Mouse (Mus musculus) embryonic facial prominence, embryonic 10.5 days (tissue): ENCODE results near the gene Syne2. TPM values are rescaled to one million over a fixed set of nuclear protein-coding genes. Genes with fewer than 3 reads are reported as not detected.

Source experiments
- DNase-seq: peaks from one replicate; pipeline ENCODE4 v3.0.0-alpha.2; 2017; ENCODE audit warnings: low spot score
- H3K27ac ChIP-seq: fragments of 300-500 bp; sonication (generic); replicated peaks from 2 replicates; pipeline ENCODE4 v1.5.1; 2016; ENCODE audit warnings: mild to moderate bottlenecking
- H3K27me3 ChIP-seq: fragments of 300-500 bp; sonication (generic); replicated peaks from 2 replicates; pipeline ENCODE4 v1.6.1; 2016; ENCODE audit warnings: low read depth, mild to moderate bottlenecking; ENCODE audit not compliant: poor library complexity, severe bottlenecking
- H3K36me3 ChIP-seq: fragments of 300-500 bp; sonication (generic); replicated peaks from 2 replicates; pipeline ENCODE4 v1.6.1; 2016; ENCODE audit warnings: mild to moderate bottlenecking, moderate library complexity
- H3K4me1 ChIP-seq: fragments of 300-500 bp; sonication (generic); 2 replicates; pipeline ENCODE4 v1.6.1; 2016
- H3K4me3 ChIP-seq: fragments of 300-500 bp; sonication (generic); 2 replicates; pipeline ENCODE4 v1.5.1; 2016; ENCODE audit warnings: mild to moderate bottlenecking, moderate library complexity
- H3K9me3 ChIP-seq: fragments of 300-500 bp; sonication (generic); 2 replicates; pipeline ENCODE4 v1.6.1; 2016; ENCODE audit warnings: mild to moderate bottlenecking
- WGBS: fragments of 180-500 bp; shearing (Covaris S2); methylation state at CpG from one replicate; pipeline ENCODE4 v1.1.7; 2016; 5-methylcytosine and 5-hydroxymethylcytosine counted together
- polyA plus RNA-seq: library from polyadenylated mRNA; unstranded; fragments of >200 nt; fragmentation: Nextera tagmentation; extraction: Ambion mirVana; gene quantifications from 2 replicates; pipeline ENCODE4 v1.2.1, GENCODE M21; 2016

Syne2 gene
- polyA plus RNA-seq, 1 experiment from 2014 or later: 94.6 TPM

GRCm38 (mm10) chr12:76048672-76049071, 230.7 kb downstream of the Syne2 start:
- Histone ChIP-seq H3K27ac (no peak overlapping the region), H3K9me3 (no peaks in the 10 kb centered on the region), H3K27me3 (no peaks in the 10 kb centered on the region), H3K36me3 (peaks cover 90% of the 10 kb centered on the region), H3K4me1 (no peaks in the 10 kb centered on the region), H3K4me3 (no peak overlapping the region)
- no peak for DNase-seq
- 87% methylated on average over 8 of the region's 8 CpGs for WGBS

GRCm38 (mm10) chr12:76049343-76049742, 231.4 kb downstream of the Syne2 start:
- 77% methylated on average over 5 of the region's 5 CpGs for WGBS
- no peak for DNase-seq
- H3K9me3 ChIP-seq: no peaks in the 10 kb centered on the region
- H3K27me3 ChIP-seq: no peaks in the 10 kb centered on the region
- peaks cover 89% of the 10 kb centered on the region for H3K36me3 ChIP-seq
- no peak overlapping the region for H3K27ac ChIP-seq
- H3K4me3 ChIP-seq: no peak overlapping the region
- no peaks in the 10 kb centered on the region for H3K4me1 ChIP-seq

DNA sequence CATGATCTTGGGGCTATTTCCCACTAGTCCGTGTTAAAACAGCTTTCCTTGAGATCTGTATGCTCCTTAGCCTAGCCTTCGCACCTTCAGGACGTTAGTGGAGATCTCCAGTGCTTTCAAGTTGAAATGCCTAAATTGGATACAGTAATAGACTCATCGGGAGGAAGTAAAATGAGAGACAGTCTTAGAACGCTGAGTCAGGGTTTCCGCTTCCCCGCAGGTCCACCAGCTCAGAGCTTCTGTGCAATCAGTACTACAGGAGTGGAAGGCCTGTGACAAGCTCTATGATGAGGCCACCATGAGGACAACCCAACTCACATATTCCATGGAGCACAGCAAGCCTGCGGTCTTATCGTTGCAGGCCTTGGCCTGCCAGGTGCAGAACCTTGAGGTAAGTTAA, 233.9 kb downstream of the Syne2 start:
- WGBS: 91% methylated on average over 9 of the region's 9 CpGs
- no peaks in the 10 kb centered on the region for H3K9me3 ChIP-seq
- H3K36me3 ChIP-seq: peaks cover 95% of the 10 kb centered on the region
- no peaks in the 10 kb centered on the region for H3K27me3 ChIP-seq
- DNase-seq: no peak
- H3K4me3 ChIP-seq: no peak overlapping the region
- H3K4me1 ChIP-seq: no peaks in the 10 kb centered on the region
- H3K27ac ChIP-seq: no peak overlapping the region

DNA sequence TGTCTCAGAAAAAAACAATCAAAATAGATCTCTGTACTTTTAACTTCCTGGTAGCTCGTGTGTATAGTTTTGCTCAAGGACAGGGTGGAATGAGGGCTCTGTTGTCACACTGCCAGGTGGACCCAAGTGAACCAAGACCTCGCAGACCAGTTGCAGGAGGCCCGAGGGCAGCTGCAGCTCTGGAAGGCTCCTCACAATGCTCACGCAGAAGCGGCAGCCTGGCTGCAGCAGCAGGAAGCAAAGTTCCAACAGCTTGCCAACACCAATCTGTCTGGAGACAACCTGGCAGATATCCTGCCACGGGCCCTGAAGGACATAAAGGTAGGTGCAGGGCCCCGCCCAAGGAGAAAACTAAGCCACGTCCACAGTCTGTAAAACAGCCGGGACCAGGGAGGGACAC, 236.7 kb downstream of the Syne2 start:
- Histone ChIP-seq H3K4me1 (no peaks in the 10 kb centered on the region), H3K27ac (no peak overlapping the region; the same call in 1 of the 2 replicates), H3K4me3 (no peak overlapping the region), H3K9me3 (no peaks in the 10 kb centered on the region), H3K36me3 (peaks cover 98% of the 10 kb centered on the region), H3K27me3 (no peaks in the 10 kb centered on the region)
- DNase-seq: no peak
- WGBS: 88% methylated on average over 9 of the region's 9 CpGs

DNA sequence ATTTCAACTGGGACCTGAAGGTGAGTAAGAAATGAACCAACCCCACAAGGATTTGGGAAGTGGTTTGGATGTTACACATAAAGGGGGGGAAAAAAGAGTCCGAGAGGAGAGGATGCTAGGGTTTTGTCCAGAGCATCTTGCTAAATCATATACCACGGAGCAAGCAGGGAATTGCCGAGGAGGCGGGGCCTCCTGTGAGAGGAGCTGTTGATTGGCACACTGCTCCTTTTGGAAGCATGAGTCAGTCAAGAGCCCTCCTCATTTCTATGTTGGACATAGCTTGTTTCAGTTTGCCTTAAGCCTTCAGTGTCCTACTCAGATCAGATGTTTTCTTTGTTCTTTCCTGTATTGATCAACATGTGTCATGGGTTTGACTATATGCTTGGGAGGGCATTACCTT, 245.1 kb downstream of the Syne2 start:
- no peaks in the 10 kb centered on the region for H3K4me1 ChIP-seq
- no peak overlapping the region for H3K4me3 ChIP-seq
- DNase-seq: no peak
- H3K27ac ChIP-seq: no peak overlapping the region
- H3K9me3 ChIP-seq: no peaks in the 10 kb centered on the region
- WGBS: 90% methylated on average over 4 of the region's 4 CpGs
- H3K27me3 ChIP-seq: no peaks in the 10 kb centered on the region
- H3K36me3 ChIP-seq: peaks cover 97% of the 10 kb centered on the region

DNA sequence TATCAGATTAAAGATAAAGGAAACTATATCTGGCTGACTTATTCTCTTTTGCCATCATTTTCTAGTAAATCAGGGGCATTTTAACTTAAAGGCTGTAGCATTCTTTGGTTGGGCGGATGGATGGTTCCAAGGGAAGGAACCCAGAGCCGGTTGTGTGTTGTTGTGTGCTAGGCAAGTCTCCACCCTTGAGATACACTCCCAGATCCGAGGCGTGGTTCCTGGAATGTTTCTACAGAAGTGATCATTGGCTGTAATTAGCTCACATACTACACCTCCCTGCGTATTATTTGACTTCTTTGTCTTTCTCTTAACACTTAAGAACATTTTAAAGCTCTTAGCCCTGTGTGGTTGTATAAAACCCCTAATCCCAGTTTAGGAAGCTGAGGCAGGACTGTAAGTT, 252.5 kb downstream of the Syne2 start:
- Histone ChIP-seq H3K27ac (no peak overlapping the region), H3K9me3 (no peaks in the 10 kb centered on the region), H3K36me3 (peaks cover 58% of the 10 kb centered on the region), H3K27me3 (no peaks in the 10 kb centered on the region), H3K4me3 (no peak overlapping the region), H3K4me1 (peaks cover 36% of the 10 kb centered on the region)
- 85% methylated on average over 5 of the region's 5 CpGs for WGBS
- DNase-seq: no peak

- H3K27me3 ChIP-seq: no peaks in the 10 kb centered on the region
- H3K9me3 ChIP-seq: no peaks in the 10 kb centered on the region
- peaks cover 51% of the 10 kb centered on the region for H3K4me1 ChIP-seq
- peak overlapping the region; percentile 95 for H3K27ac ChIP-seq
- WGBS: 2% methylated on average over 19 of the region's 19 CpGs
- H3K36me3 ChIP-seq: peaks cover 58% of the 10 kb centered on the region
- H3K4me3 ChIP-seq: peak overlapping the region; percentile 64
- peak; percentile 82 for DNase-seq
These were observed 254.3 kb downstream of the Syne2 start for GRCm38 (mm10) chr12:76071935-76072849.

- WGBS: 2% methylated on average over 13 of the region's 13 CpGs
- Histone ChIP-seq H3K9me3 (no peaks in the 10 kb centered on the region), H3K4me1 (peaks cover 51% of the 10 kb centered on the region), H3K4me3 (peak overlapping the region; percentile 64), H3K36me3 (peaks cover 56% of the 10 kb centered on the region), H3K27ac (peak overlapping the region; percentile 95), H3K27me3 (no peaks in the 10 kb centered on the region)
- peak; percentile 63 for DNase-seq
These were observed 255.3 kb downstream of the Syne2 start for GRCm38 (mm10) chr12:76073066-76073826.

DNA sequence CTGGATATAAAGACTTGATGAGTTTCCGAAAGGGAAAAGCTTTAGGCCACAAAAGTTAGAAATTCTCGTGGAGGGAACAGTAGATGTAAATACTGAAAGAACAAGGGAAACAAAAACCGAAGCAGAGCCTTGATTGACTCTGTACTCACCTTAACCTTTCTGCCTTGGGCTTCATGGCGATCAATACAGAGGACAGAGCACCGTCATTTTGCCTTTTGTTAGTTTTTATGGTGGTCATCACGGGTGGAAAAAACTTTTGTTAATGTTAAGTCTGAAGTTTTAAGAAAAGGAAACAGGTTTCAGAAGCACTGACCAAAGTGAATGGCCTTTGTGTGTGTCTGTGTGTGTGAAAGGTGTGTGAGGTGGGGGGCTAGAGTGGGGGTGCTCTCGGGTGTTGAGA, 256.0 kb downstream of the Syne2 start:
- no peaks in the 10 kb centered on the region for H3K9me3 ChIP-seq
- WGBS: 17% methylated on average over 7 of the region's 7 CpGs
- peaks cover 51% of the 10 kb centered on the region for H3K4me1 ChIP-seq
- DNase-seq: no peak
- peaks cover 57% of the 10 kb centered on the region for H3K36me3 ChIP-seq
- H3K27ac ChIP-seq: peak overlapping the region; percentile 79
- peak overlapping the region; percentile 64 for H3K4me3 ChIP-seq
- H3K27me3 ChIP-seq: no peaks in the 10 kb centered on the region

DNA sequence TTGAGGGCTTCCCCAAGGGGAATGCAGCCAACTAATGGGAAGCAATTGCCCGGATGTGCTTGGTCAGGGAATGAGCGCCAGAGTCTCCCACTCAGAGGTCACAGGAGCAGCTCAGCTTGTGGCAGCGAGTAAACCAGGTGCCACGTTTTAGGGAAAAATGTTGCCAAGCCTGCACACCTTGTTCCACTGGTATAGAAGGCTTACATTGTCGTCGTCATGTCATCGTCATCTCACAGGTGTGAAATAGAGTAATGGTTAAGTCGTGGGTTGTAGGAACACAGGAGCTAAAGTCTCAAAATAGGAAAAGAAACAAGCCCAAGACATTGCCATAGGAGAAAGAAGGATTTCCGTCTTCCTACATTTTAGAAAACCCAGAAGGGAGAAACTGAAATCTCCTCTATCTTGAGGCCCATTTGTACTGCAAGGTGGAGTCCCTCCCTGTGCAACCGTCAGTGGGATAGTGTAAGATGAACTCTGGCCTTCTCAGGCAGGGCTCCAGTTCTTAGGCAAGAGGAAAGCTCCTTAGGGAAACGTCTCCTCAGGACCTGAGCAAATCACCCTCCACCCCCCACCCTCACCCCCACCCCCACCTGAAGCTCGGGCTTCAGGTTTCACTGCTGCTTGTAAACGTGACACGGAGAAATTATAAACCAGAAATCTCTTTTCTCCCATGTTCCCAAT, 263.1 kb downstream of the Syne2 start:
- Histone ChIP-seq H3K4me3 (peak overlapping the region; percentile 47), H3K36me3 (peaks cover 74% of the 10 kb centered on the region), H3K9me3 (no peaks in the 10 kb centered on the region), H3K27ac (peak overlapping the region; percentile 30; the same call in 1 of the 2 replicates), H3K27me3 (no peaks in the 10 kb centered on the region), H3K4me1 (peaks cover 45% of the 10 kb centered on the region)
- DNase-seq: peak; percentile 17
- 39% methylated on average over 14 of the region's 14 CpGs for WGBS

DNA sequence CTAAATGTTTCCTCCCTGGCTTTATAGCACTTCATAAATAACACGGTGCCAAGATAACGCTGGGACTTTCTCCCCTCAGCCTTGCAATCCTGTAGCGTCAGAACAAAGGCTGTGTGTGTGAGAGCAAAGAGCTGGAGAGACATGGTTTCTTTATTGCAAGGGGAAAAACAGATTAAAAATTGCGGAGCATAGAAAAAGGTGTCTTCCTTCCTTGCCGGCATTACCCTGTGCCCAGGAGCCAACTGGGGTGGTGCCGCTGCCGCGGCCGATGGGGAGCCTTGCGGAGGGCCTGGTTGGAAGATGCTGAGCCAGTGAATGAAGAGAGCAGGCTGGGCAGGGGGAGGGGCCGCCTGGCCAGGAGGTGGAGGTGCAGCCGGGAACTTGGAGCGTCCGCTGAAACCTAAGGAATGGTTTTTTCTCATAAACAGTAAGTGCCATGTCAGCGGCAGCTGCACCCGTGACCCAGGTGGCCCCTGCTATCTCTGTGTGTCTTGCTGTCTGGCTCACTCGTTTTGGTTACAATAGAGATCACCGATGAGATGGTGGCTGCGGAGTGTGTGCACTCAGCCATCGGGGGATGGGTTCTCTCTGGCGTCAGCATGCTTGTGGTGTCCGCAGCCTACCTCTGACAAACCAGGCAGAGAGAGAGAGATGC, 263.8 kb downstream of the Syne2 start:
- Histone ChIP-seq H3K4me1 (peaks cover 46% of the 10 kb centered on the region), H3K36me3 (peaks cover 74% of the 10 kb centered on the region), H3K4me3 (peak overlapping the region; percentile 47), H3K27ac (peak overlapping the region; percentile 30), H3K27me3 (no peaks in the 10 kb centered on the region), H3K9me3 (no peaks in the 10 kb centered on the region)
- DNase-seq: peak; percentile 75
- WGBS: 4% methylated on average over 22 of the region's 22 CpGs

DNA sequence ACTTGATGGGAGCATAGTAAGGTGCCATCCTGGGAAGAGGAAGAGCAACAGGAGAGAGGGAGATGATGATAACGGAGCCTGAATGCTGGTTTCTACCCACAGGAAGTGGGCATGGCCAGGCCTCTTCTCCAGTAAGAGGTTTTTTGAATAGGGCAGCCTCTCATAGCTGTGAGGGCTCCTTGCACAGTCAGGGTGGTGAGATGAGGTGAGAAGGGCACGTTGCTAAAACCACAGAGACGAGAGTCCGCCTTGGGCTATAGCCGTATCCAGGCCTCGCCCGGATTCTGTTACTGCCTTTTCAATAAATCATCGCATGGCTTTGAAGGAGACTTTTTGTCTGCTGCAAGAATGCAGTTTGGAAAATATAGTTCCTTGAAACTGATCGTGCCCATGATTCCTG, 267.1 kb downstream of the Syne2 start:
- 81% methylated on average over 9 of the region's 9 CpGs for WGBS
- no peak for DNase-seq
- peaks cover 75% of the 10 kb centered on the region for H3K36me3 ChIP-seq

More for the DNA sequence above, 267.1 kb downstream of the Syne2 start:
- Histone ChIP-seq H3K9me3 (no peaks in the 10 kb centered on the region), H3K27ac (no peak overlapping the region), H3K27me3 (no peaks in the 10 kb centered on the region), H3K4me1 (peaks cover 45% of the 10 kb centered on the region), H3K4me3 (no peak overlapping the region)
